Mouse (Mus musculus) WW6 (cell line): ENCODE results near the gene Srp14.

Experiments used
- DNase-seq: peaks from one replicate; pipeline ENCODE4 v3.0.0-alpha.2; 2013; ENCODE audit warnings: low read depth, low spot score

The Srp14 gene

DNA sequence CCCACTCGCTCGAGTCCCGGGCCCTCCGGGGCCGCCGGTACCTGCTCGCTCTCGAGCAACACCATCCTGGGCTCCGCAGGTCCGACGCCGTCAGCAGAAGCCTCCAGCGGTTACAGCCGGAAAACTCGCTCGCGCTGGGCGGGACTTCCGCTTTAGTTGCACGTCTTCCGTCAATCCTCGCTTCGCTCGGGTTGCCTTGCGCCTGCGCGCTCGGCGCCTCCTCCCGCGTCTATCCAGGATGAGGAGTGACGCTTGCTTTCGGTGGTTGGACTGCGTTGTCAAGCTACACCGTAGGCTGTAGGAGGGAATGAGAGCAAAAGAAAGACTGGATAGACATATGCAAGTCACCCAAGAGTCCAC is at the start of gene Srp14:
Gene Srp14, minus strand, starts transcription at position 162 of the 360 bp plus-strand sequence.
- peak; percentile 91 for DNase-seq

DNA sequence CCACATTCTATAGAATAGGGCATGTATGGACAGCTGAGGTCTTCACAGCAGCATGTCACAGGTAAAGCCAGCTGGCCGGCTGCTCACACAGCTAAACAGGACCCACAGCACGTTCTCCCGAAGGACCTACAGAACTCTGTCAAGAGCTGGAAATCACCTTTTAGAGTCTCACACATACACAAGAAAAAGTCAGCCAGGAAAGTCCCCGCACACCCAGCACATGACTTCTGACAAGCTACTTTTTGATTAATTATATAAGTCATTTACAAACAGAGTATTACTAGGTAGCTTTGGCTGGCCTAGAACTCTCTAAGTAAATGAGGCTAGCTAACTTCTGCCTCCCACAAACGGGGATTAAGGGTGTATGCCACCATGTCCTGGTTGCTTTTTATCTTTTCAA is 47.0 kb upstream of the Srp14 start:
- no peak for DNase-seq

DNA sequence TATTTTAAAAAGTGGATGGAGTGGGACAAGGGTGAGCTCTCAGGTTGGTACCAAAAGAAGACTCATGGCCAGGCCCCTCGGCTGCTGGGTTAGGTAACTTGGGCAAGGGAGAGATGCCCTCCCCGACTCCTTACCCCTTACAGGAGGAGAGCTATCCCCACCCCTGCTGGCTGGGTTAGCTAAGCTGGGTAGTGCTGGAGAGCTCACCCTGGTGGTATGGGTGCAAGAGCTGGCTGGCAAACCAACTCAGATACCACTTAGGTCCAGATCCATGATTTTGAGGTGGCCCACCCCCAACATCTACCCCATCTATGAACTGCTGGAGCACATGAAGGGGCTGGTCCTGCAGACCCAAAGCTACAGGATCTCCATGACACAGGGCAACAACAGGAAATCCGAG is 45.3 kb upstream of the Srp14 start:
- DNase-seq = no peak

DNA sequence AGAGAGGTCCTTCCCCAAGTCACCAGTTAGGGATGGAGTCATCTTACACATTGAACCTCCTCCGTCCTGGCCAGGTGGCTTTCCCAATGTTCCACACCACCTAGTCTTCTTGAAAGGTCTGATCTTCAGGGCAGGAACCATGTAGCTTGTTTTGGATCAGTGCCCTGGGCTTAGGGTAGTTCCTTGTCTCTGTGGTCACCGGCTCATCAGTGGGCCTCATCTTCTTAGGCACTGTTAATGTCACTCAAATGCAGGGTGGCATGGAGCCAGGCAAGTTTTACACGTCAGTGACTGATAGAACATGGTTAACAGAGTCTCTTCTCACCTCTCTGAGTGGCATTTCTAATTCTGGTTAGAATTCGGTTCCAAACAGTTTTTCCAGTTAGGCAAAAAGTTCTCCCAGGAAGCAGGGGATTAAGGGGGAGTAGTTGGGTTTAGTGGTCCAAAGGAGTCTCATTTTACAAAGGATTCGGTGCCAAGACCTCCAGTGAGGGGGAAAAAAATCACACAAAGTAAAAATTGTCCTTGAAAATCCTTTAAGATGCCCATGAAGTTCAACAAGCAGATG is 43.7 kb upstream of the Srp14 start:
- no peak for DNase-seq

DNA sequence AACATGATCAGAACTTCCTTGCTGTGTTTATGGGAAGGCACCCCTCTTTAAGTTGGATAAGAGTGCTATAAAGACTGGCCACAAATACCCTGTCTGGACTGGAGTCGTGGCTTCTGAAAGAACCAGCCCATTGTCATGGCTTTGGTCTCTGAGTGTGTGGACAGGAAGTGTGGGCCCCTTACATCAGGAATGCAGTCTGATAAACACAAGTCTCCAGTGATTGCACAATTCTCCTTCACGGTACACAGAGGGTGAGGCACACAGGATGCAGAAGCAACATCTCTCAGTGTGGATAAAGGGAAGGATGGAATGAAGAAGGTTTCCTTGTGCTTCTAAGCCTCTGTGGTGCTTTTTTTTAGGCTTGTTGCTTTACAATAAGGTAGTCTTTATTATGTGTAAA is 42.8 kb upstream of the Srp14 start:
- no peak for DNase-seq

DNA sequence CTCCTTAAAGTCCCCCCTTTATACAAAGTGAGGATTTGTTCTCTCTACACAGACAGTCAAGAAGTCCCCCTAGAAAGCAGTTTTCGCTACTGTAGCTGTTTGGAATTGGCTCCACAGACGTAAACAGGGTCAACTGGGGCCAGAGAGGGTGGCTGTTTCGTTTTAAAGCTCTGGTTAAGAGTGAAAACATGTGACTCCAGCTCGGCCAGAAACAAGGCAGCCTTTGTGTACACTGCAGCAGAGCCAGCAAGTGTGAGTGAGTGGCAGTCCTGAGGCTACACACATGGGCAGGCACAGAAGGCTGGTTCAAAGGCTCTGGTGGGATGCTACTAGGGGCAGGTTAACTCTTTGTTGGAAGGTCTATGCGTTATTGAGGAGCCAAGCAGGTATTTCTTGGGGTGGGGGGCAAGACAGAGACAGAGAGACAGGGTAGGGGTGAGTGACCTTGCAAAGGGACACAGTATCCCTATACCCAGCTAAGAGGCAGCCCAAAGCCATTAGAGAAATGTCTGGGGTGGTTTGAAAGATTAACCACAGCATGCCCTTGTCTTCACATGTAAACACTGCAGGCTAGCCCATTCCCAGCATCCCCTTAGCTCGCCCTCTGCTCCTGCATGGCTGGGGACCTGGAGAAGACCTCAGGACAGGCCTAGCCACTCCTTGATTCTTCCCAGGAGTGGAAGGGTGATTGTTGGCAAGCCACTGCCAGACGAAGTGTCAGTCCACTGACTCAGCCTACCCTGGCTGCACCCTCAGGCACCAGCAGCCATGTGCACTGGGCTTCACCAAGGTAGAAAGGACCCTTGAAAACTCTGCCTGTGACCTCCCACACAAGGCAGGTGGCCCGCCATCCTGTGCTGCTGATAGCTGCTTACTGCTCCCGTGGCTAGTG is 40.8 kb upstream of the Srp14 start:
- no peak for DNase-seq

DNA sequence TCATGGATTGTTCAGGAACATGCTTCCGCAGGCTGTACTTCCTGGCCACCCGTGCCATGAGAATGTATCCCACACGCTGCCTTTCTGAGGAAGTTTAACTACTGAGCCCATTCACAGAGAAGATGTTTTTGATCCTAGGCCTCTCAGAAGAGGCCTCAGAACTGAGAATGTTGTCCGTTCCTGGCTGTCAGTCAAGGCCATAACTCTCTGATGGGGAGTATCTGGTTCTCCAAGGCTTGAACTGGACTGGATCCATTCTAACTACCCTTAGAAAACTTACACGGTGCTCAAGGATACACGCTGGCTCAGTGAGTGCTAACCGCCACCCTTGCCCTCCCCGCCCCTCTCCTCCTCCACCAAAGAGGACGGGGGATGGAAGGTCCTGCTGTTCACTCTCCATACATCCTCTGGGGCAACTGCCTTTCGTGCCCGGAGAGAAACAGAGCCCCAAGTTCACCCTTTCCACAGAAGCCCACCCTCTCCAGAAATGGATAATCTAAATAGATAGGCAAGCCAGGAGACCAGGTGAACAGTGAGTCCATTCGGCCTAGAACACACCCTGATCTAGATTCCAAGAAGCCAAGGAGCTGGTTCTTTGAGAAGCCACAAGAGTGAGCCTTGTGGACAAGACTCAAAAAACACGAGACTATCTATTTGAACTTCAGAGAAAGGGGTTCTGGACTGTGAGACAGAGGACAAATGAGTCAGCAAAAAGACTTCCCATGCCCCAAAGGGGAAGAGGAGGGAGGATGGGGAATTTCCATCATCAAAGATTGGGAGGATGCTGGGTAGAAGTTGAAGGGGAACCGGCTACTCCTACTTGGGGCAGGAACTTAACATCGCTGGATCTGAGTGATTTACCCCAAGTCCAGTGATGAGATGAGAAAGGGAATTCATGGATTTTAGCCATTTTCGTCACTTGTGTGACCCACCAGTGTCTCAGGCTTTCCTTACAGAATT is 33.2 kb upstream of the Srp14 start:
- no peak for DNase-seq

DNA sequence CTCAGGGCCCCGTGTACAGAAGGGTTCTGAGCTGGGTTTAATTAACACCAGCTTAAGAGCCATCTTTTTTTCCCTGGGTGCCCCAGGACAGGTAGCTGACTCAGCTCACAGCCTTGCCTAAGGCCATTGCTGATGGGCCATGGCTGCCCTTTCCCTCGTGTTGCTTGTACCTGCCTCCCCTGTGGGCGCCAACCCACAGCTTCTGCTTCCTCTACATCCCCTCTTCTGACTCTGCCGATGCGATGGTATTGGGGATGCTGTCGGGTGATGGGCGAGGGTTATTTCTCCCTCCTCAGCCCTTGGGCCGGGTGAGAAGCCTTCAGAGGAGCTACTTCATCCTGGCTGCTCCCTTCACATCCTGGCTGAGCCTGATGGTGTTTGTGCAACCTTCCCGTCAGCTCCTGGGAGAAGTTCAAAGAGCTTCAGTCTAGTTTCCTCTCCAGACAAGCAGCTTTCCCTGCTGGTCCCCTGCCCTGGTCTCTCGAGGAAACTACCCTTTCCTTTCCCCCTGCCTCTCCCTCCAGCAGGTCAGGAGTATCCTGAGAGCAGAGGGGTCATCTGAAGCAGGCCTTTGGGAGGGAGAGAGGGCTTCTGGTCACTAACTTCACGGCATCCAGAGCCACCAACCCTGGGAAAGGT is 32.4 kb upstream of the Srp14 start:
- DNase-seq = no peak

DNA sequence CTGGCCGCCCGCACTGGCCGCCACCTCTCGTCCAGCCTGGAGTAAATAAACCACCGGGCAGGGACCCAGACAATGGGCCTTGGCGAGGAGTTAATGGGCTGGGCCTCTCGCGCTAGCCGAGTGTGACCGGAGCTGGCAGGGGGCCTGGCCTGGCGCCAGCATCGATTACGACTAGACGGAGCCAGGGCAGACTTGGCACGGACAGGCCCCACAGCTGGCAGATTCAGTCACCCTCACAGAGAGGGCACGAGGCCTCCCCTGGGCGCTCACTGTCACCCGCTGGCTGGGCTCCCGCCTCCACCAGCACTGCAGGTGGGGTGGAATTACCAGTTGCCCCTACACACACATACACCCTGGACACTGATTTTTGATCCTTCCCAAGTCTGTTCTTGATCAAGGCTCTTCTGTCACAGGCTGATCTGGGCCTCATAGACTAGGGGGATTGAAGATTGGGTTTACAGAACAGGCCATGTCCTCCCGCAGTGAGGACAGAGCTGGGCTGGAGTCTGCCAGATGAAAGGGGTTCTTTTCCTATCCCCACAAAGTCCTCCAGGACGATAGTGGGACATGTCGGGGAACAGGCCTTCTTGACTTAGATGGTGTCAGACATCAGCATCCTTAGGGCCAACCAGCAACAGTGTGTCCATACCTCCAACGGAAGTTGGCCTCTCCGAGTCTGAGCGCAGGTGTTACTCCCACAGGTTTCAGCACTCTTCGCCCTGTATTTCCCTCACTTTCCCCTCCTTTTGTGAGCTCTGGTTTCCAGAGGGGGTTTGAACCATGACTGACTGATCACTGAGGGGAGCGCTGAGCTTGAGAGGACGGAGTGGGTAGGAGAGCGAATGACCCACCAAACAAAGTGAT is 31.2 kb upstream of the Srp14 start:
- no peak for DNase-seq

DNA sequence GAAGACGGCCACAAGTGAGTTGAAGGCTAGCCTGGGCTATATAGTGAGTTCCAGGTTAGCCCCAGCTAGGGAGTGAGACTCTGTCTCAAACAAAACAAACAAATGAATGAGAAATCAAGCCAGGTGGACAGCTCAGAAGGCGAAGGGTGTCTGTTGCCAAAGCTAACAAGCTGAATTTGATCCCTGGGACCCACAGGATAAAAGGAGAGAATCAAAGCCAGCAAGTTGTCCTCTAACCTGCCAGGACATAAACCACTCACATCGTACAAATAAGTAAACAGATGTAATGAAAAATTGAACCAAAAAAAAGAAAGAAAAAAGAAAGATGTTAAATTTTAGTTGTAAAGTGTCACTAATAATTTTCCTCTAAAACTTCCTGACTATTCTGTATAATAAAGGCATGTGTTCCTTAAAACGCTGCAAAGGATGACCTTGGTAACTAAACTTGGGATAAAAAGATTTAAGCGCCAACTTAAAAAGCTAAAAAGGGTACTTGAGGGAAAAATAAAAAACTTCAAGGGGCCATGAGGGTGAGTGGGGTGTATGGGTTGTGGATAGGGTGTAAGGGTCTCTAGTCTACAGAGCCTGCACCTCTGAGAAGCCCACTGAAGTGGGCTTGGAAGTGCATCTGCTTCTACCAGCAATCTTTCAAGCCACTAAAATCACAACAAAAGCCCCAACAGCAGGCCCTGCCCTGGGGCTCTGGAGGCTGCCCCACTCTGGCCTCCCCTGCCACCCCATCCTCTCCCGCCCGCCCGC is 30.4 kb upstream of the Srp14 start:
- DNase-seq = no peak

DNA sequence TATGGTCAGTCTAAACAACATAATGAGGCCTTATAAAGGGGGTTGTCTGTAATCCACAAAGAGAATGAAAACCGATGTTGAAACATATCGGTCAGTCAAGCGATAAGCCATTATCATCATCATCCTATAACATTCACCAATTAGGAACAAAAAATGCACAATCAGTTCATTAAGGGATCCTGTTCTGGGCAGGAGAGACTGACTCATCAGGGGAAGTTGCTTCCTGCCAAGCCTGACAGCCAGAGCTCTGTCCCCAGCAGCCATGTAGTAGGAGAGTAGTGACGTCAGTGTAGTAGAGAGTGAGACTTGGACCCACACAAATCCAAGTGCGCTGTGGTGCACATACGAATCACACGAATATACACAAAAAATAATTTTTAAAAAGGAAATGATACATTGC is 27.6 kb upstream of the Srp14 start:
- DNase-seq = no peak

DNA sequence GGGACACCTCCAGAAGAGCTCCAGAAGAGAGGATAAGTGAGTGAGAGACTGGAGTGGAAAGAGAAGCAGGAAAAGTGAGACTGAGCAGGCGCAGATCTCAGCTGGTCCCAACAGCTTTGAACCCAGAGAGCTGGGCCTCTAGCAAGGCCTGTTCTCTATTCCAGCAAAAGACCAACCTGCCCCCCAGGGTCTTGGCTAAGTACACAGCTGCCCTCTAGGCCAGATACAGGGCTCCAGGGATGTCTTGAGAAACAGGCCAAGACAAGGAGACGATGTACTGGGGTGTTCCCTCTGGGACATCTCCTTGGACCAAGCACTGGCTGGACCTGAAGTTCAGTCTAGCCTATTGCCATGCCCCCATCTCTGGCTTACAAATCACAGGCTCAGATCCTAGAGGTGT is 20.7 kb upstream of the Srp14 start:
- DNase-seq = no peak

DNA sequence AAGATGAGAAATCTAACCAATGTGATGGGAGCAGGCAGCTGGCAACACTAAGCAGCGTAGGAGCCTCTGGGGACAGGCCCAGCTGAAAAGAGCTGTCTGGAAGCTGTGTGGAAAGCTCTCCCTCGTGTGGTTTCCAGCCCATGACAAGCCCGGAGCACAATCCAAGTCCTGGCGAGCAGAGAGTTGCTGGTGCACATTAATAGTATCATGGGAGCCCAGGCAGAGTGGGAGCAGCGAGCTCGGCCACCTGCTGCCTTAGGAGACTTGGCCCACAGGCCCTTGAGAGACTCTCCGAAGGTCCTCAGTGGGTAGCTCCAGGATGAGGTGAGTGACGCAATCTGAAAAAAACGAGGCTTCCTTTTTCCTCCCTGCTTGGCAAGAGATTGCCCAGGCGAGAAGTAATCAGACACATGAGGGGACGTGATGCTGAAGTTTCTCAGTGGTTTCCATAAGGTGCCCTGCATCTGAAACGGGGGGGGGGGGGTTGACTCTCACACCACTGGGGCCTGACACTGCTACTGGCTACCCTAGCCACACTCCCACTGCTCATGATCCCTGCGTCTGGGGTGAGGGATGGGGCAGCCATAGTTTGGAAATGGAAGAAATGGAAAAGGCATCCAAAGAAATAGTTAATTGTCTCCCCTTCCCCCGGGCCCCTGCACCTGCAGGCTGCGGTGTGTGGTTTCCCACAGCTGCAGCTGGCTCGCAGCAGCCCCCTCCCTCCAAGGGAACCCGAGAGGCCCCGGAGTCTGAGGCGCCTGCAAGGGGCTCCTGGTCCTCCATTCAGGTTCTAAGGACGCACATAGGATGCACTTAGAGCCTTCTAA is 19.8 kb upstream of the Srp14 start:
- DNase-seq = no peak

DNA sequence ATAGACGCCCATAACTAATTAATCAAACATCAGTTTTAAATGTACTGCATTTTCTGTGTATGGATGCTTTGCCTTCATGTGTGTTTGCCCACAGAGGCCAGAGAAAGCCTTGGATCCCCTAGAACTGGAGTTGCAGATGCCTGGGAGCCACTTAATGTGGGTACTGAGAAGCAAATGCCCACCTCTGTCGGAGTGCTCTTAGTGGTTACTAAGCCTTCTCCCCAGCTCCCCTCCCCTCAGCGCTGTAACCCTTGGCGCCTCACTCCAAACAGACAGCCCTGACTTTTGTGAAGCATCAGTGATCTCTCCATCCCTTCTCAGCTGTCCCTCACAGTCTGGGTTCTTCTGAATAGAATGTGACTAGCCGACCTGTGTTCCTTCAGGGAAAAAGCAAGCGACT is 19.0 kb upstream of the Srp14 start:
- no peak for DNase-seq

DNA sequence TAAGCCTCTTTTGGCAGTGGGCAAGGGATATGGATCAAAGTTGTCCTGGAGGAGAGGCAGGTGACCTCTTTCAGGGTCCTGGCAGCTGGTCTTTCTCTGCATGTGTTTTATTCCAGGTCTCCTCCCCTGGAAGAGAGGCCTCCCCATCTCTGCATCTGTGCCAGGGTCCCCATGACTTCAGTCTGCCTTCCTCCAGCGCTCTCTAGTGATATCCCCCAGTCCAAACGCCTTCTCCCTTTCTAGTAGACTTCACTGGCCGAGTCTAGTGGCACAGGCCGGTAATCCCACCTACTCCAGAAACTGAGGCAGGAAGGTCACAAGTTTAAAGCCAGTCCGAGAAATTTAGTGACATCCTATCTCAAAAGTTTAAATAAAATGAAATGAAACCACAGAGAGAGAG is 18.4 kb upstream of the Srp14 start:
- no peak for DNase-seq

DNA sequence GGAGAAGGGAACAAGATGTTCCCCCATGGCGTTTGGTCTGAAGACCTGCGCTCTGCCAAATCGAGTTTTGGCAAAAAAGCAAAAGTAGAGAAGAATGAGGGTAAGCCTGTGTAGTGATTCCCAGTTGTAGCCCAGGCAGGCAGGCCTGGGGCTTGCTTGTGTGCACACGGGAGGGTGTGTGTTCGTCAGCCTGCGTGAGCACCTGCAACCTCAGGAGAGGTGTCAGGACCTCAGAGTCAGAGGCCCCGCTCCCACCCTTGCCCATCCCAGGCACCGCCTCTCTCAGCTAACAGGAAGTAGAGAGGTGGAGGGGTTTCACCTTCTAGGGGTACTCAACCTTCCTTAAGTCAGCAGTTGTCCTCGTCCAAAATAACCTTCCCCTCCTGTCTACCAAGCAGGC is 15.5 kb upstream of the Srp14 start:
- DNase-seq = no peak

DNA sequence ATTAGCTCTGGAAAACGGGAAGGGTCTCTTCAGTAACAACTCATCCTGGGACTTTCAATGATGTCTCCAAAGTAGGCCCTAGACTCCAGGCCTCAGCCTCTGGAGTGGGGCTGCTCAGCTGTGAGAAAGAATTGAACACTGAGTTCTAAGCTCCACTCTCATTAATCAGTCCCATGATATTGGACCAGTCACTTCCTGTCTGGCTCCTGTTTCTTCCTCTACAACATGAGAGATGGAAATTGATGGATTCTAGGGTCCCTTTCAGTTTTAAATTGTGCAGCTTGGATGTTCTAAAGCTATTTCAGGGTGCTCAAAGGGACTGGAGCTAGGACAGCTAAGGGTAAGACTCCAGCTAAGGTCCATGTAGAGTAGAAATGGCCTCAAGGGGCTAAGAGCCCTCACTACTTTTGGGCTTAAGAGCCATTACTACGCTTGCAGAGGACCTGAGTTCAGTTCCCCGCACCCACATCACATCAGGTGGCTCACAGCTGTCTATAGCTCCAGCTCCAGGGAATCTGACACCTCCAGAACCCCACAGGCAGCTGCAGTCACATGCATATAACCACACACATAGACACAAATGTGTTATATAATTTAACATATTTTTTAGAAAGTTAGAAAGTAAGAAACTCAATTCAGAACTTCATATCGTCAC is 12.4 kb upstream of the Srp14 start:
- no peak for DNase-seq

DNA sequence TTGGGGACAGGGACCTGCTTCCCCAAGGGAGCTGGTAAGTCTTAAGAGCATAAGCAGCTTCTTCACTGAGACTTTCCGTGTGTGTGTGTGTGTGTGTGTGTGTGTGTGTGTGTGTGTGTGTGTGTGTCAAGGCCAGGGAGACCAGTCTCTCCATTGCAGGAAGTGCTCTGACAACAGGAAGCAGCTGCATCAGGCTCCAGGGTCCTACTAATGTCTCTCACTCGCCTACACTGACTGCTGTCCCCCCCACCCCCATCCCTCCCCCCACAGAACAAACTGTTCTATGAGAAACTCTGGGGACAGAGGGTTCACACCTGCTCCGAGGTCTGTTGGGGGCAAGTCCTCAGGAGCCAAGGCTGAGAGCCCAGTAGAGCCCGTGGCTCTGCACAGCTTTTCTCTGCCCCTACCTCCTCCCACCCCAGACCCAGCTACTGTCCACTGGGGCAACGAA is 11.8 kb upstream of the Srp14 start:
- no peak for DNase-seq
